Mouse (Mus musculus) heart, adult 9 months (tissue): Measurements from ENCODE around the gene Mettl1.
"Not testable (repeated sequence)": the region's sequence is repeated elsewhere in the genome, so short reads cannot be mapped to it uniquely, and the experiment has no call there.

Experiments
- DNase-seq, 2 experiments: peaks; one replicate each; pipeline ENCODE4 v3.0.0; 2022; ENCODE audit warnings: low spot score in 2 of 2

Mettl1 gene

GRCm38 (mm10) chr10:127068360-127069038, 27.3 kb downstream of the Mettl1 start:
- DNase-seq = no peak

- DNase-seq = no peak
These were observed 28.3 kb downstream of the Mettl1 start for GRCm38 (mm10) chr10:127069281-127070189.

GRCm38 (mm10) chr10:127070190-127071121, 29.2 kb downstream of the Mettl1 start, which contains the start of gene Tspan31:
Tspan31 (minus strand) TSS chr10:127070264.
- DNase-seq = peak; percentile 95 to 96

- DNase-seq = no peak
These were observed 30.0 kb downstream of the Mettl1 start for GRCm38 (mm10) chr10:127071203-127071602.

- not testable (repeated sequence) for DNase-seq
These were observed 31.1 kb downstream of the Mettl1 start for GRCm38 (mm10) chr10:127072270-127072669.

- not testable (repeated sequence) for DNase-seq
These were observed 31.8 kb downstream of the Mettl1 start for GRCm38 (mm10) chr10:127072969-127073368.

GRCm38 (mm10) chr10:127073981-127074380, 32.8 kb downstream of the Mettl1 start:
- no peak for DNase-seq

- DNase-seq = no peak
These were observed 33.9 kb downstream of the Mettl1 start, which contains the start of gene Agap2 for GRCm38 (mm10) chr10:127075080-127075479. Agap2 (plus strand) TSS chr10:127075284.

- DNase-seq = no peak
These were observed 34.4 kb downstream of the Mettl1 start for GRCm38 (mm10) chr10:127075651-127076050.

- no peak for DNase-seq
These were observed 34.9 kb downstream of the Mettl1 start for GRCm38 (mm10) chr10:127076082-127076481.

- no peak for DNase-seq
These were observed 36.3 kb downstream of the Mettl1 start for GRCm38 (mm10) chr10:127077515-127077914.

GRCm38 (mm10) chr10:127078001-127078676, 36.9 kb downstream of the Mettl1 start:
- no peak for DNase-seq

GRCm38 (mm10) chr10:127078677-127079575, 37.7 kb downstream of the Mettl1 start:
- DNase-seq = no peak

GRCm38 (mm10) chr10:127079665-127080391, 38.6 kb downstream of the Mettl1 start:
- DNase-seq = no peak

- peak; percentile 60 to 68 for DNase-seq
These were observed 39.9 kb downstream of the Mettl1 start for GRCm38 (mm10) chr10:127080901-127081780.

- DNase-seq = no peak
These were observed 40.9 kb downstream of the Mettl1 start for GRCm38 (mm10) chr10:127081996-127082620.

GRCm38 (mm10) chr10:127083292-127083914, 42.2 kb downstream of the Mettl1 start:
- DNase-seq = no peak
